Mouse (Mus musculus) neutrophil, adult 5-6 weeks (primary cell): ENCODE data around the gene Mak. TPM values are rescaled to one million over a fixed set of nuclear protein-coding genes. Genes with fewer than 3 reads are reported as not detected.
A peak's percentile ranks its signal among the peaks of the same experiment; 100 is the strongest.

Experiments
- ATAC-seq: fragments of 151-379, 151-347 bp; 2 replicates; pipeline ENCODE4 v1.8.0; 2017; ENCODE audit warnings: mild to moderate bottlenecking, moderate TSS enrichment; ENCODE audit not compliant: insufficient number of reproducible peaks, poor library complexity, low FRiP score, severe bottlenecking; ENCODE audit errors: extremely low read depth
- total RNA-seq: library from RNA; stranded (forward); fragments of 200-1000 nt; gene quantifications from 2 replicates; pipeline ENCODE4 v1.2.3, GENCODE M21; 2017

The Mak gene
- total RNA-seq, 1 experiment from 2014 or later = not detected

DNA sequence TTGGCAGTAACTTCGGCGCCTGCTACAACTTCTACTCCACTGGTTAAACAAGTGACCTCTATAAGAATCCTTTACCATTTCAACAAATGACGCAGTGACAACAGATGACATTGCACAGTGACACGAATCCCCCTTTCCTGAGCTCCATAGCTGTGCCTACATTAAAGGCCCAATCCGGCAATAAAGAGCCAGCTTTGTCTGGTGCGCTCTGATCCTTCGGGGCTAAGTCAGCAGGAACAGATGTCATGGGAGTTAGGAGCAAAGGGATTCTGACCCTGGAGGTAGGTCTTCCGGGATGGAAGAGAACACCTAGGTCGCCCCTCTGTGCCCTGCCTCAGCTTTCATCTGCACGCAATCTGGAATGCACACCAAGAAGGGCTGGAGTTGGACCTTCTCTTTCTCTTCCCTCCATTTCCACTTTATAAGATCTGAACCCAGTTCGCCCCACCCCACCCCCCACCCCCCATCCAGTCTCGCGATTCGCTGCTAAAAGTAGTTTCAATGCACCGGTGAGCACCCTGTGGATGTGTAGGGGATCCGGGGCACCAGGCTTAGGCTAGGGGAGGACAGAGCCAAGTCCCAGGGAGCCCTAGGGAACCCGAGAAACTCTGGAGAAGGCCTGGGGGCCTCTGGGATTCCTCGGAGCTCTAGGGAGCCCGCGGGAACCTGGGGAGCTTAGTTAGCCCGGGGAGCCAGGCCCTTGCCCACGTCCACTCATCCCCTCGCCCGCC lies 651 bp downstream of the Mak start:
- ATAC-seq = no peak

DNA sequence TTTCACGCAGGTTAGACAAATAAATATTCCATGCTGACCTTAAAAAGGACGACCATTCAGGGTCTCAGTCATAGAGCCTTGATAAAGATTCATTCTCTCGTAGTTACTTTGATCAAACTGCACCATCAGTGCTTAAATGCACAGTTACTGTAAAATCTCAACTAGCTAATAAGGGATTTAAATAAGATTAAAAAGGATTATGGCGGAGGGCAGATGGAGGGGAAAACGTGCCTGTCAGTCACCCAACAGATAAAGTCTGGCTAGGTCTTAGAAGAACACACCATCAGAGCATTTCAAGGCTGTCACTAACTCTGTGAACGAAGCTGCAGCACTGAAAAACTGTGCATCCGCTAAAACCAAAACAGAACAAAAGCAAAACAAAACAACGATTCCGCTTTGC lies 1.6 kb downstream of the Mak start:
- ATAC-seq = no peak

GRCm38 (mm10) chr13:41073819-41074218 lies 5.7 kb downstream of the Mak start:
- no peak for ATAC-seq

GRCm38 (mm10) chr13:41071617-41072016 lies 7.9 kb downstream of the Mak start:
- no peak for ATAC-seq

DNA sequence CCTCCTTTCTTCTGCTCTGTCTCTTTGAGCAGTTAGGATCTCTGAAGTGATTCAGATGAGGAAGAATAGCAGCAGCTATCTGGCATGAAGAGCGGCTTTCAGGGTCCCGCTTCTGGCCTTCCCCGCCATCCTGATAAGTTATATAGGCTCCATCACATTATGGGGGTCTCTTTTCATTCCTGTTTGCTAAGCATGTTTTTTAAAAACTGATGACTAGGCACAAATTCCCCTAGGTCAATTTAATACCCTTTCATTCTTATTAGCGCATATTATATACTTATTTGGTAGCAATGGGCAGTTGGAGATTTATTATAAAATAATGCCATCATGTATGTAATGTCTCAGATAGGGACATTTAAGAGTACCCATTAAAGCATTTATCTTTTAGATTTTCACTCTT lies 11.9 kb downstream of the Mak start:
- ATAC-seq = no peak

DNA sequence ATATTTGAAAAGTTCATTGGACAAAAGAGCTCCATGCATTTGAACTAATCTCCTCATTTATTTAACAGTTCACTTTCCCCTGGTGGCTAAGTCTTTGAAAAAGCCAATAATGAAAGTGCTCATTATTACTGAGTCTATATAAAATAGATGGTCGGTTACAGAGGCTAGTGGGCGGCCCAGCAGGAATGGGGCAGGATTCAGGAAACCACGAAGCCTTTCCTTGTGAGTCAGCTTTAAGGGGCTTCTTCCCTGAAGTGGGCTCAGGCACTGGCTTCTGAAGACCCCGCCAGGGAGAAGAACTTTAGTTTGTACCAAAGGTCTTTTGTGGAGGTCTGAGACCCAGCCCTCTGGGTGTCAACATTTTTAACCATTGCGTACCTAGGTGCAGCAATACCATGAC lies 27.5 kb downstream of the Mak start:
- no peak for ATAC-seq

DNA sequence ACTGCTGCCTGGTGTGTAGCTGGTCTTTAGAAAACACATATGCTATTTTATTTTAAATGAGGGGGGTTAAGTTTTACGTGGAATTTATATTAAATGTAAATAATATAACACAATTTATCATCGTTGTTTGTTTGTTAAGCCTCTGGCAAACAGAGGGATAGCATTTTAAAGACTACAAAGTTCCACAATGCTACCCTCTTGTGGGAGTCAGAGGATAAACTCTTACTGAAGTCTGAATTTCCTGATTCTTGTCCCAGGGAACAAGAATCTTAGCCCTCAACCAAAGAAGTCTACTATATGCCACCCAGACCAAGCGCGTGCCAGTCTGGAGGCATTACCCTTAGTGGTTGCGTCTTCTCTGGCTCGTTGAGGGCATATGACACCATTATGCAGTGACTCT lies 32.2 kb downstream of the Mak start:
- no peak for ATAC-seq

- ATAC-seq = no peak
Measured at GRCm38 (mm10) chr13:41045901-41046300, 33.6 kb downstream of the Mak start.

DNA sequence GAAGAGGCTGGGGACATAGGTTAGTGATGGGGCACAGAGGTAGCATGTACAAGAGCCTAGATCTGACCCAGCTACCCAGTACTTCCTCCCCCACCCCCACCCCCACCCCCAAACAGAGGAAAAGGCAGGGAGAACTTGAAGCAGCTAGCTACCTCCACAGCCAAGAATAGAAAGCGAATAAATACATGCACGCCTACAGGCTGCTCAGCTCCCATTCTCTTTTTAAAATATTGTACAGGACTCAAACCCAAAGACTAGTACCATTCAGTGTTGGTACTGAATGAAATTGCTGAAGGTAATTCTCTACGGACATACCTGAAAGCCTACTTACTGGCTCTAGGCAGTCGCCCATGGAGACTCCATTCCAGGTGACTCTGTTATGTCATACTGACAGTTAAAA lies 37.0 kb downstream of the Mak start:
- no peak for ATAC-seq

DNA sequence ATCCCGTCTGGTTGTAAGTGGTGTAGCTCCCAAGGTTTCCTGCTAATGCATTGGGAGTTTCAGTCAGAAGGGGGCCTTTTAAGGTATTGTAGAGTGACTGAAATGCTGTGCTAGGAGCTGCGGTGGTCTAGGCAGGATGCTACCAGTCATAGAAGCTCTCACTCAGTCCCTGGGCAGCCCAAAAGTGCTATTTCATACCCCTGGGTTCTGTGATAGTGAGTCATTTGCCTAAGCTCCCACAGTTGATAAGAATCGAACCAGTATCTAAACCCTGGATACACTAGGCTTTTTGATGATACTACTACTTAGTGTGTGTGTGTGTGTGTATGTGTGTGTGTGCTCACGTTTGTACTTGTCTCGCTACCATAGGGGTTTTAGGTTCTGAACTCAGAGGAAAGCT lies 49.4 kb downstream of the Mak start:
- no peak for ATAC-seq

GRCm38 (mm10) chr13:41022099-41022498 lies 57.4 kb downstream of the Mak start:
- ATAC-seq = no peak

GRCm38 (mm10) chr13:41021607-41022006 lies 57.9 kb downstream of the Mak start:
- no peak for ATAC-seq

DNA sequence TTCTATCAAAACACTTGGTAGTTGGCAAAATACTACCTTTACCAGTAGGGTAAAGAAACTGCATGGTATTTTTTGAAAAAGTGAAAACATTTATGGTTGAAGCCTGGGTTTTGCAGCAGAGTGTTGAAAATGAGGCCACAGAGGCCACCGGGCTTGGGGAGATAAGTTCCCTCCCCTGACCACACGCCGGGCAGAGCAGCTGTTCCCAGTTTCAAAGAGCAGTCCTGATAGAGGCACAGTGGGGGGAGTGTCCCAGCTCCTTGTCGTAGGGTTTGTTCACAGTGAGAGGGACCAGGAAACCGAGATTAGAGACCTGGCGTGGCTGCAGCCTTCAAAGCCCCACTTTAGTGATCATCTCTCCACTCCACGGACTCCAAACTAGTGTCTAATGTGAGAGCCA lies 59.0 kb downstream of the Mak start:
- no peak for ATAC-seq

DNA sequence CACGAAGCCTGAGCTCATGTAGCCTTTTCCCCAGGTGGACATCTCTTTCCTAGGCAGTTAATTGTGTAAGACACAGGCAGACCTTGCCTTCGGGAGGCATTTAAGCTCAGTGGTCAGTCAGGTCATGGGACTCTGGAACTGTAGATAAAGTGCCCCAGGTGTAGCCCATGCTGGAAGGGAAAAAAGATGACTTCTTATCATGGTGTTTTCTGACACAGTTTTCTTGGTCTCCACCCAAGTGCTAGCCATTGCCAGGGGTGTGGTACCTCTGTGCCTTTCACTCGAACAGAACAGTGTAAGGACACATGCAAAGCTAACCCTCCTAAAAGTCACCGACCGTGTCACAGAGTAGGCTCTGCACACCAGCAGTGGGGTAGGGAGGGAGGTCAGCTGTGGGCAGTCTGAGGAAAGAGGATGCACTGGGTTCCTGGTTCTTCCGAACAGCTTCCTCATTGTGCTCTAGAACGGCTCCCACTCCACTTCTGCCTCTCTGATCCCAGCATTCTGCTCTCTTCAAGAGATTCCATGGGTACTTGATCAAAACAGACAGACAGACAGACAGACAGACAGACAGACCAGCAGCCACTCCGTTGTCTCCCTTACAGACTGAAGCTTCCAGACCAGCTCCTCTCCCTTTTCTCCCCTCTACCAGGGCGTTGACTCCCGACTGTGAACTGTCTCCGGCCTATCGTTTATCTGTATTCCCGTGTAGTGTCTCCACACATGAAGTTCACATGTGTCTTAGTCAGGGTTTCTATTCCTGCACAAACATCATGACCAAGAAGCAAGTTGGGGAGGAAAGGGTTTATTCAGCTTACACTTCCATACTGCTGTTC lies 60.5 kb downstream of the Mak start:
- peak; percentile 38; the same call in 1 of the 2 replicates for ATAC-seq

GRCm38 (mm10) chr13:41018236-41018635 lies 61.3 kb downstream of the Mak start:
- ATAC-seq = no peak

DNA sequence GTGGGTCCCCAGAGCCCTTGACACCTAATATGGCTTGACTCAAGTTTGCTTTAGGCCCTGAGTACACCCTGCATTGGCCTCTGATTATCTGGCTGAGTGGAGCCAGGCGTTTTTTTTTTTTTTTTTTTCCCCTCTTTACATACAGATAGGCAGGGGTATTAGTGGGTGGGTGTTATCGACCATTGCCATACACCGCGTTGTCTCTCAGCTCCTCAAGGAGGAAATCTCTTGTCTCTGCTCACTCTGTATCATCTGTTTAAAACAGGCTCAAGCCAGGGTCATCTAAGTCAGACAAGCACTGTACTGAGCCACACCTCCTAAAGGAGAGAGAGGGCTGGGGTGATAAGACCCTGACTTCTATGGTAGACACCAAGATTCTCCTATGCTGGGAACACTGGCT lies 61.7 kb downstream of the Mak start:
- no peak for ATAC-seq

DNA sequence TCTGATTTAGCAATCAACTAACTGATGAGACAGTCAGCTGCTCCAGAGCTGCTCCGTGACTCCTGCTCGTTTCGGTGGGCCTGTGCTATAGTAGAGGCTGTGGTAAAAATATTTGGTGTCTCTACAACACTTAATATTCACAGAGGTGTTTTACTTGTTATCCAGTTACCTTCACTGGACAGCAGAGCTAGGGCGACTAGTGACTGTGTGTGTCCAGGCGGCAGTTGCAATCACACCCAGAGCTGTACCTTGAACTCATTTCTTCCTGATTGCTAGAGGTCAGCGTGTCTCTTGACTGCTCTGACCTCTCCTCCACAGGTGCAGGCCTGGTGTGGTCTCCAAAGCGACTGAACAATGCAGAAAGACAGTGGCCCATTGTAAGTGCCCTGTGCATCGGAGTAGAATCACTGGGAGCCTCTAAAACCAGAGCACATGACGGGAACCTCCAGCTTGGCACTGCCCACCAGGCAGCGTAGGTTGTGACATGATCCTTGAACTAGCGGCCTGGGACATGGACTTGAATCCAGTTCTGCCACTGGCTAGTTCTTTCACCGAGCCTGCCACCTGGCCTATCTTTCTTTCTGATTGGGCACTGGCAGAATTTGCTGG lies 62.6 kb downstream of the Mak start:
- ATAC-seq = no peak

GRCm38 (mm10) chr13:41015829-41016634 lies 63.5 kb downstream of the Mak start, which contains the start of gene Tmem14c:
Tmem14c (plus strand) TSS chr13:41016292.
- ATAC-seq = peak; percentile 98

GRCm38 (mm10) chr13:41008946-41009345 lies 70.6 kb downstream of the Mak start:
- no peak for ATAC-seq
